Mouse (Mus musculus): ENCODE results near the gene Rasl12. TPM values are rescaled to one million over a fixed set of nuclear protein-coding genes. Genes with fewer than 3 reads are reported as not detected.

Rasl12 gene
- 6.1 and 6.5 TPM in 2 replicates for polyA plus RNA-seq (2015; fragmentation: Nextera tagmentation; extraction: Ambion mirVana)

DNA sequence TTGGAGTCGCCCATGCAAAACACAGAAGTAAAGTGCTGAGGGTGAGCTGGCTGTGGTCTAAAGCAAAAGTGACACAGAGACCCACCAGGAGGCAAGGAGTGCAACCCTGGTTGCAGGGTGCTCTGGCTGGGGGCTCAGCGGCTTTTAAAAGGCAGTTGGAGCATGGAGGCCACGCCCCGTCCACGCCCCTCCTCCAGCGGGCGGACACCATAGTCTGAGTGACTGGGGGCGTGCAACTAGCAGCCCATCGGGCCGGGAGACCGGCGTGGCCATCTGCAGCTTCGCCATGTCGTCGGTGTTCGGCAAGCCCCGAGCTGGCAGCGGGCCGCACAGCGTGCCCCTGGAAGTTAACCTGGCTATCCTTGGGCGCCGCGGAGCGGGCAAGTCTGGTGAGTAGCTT is at the start of gene Rasl12:
Gene Rasl12, plus strand, starts transcription at position 228 of the 400 bp plus-strand sequence.
- Histone ChIP-seq H3K27ac (replicated peaks) (no peak within 1 kb of the TSS), H3K36me3 (no peaks in the 10 kb centered on the region), H3K27me3 (no peaks in the 10 kb centered on the region), H3K4me1 (peaks cover 11% of the 10 kb centered on the region; the same call in 1 of the 2 replicates), H3K4me2 (replicated peaks) (peak within 1 kb of the TSS; percentile 70), H3K4me3 (peak within 1 kb of the TSS; percentile 49), H3K9ac (replicated peaks) (peak within 1 kb of the TSS; percentile 61), H3K9me3 (no peaks in the 10 kb centered on the region)
- peak; percentile 80 for ATAC-seq (replicated peaks)
- WGBS, result under 1% methylated on average over 24 of the region's 24 CpGs

DNA sequence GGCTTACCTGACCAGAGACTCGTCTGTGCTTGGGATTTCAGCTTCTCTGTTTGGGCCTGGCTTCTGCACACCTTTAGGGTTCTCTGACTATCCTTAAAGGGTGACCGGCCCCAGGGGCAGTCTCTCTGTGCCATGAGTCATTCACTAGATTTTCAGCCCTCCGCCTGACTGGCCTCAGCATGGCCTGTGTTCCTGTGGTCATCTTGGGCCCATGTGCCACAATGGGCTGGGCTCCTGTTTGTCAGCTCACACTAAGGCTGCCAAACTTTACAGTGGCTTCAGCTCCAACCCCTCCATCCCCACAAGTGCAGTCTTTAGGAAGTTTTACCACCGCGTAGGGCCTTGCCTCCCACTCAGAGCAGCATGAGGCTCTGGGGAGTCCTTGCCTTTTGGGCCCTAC is 45.1 kb upstream of the Rasl12 start:
- Histone ChIP-seq H3K4me2 (replicated peaks) (no peak overlapping the region), H3K9ac (replicated peaks) (no peak overlapping the region), H3K36me3 (peaks cover 38% of the 10 kb centered on the region), H3K9me3 (no peaks in the 10 kb centered on the region), H3K27me3 (no peaks in the 10 kb centered on the region), H3K27ac (replicated peaks) (no peak overlapping the region), H3K4me3 (no peak overlapping the region), H3K4me1 (peaks cover 15% of the 10 kb centered on the region; the same call in 1 of the 2 replicates)
- ATAC-seq (replicated peaks), result no peak
- 95% methylated on average over 5 of the region's 5 CpGs for WGBS

DNA sequence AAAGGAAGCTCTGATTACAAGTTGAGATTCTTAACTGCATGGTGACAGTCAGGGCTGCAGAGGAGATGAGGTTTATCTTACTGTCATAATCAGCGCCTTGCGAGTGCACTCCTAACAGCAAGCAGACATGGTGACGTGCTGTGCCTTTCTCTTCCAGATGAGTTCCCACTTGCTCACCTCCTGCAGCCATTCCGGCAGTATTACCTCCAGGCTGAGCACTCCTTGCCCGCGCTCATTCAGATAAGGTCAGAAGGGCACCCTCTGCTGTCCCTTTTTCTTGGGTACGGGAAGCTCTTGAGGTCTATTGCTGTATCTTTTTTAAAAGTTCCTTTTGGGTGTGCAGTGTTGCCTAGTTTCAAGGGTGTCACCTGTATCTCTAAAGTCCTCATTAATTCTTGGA is 41.7 kb upstream of the Rasl12 start:
- H3K36me3 ChIP-seq, result peaks cover 68% of the 10 kb centered on the region
- H3K9ac ChIP-seq (replicated peaks), result no peak overlapping the region
- H3K9me3 ChIP-seq, result no peaks in the 10 kb centered on the region
- ATAC-seq (replicated peaks), result no peak
- 89% methylated on average over 7 of the region's 7 CpGs for WGBS
- H3K4me1 ChIP-seq, result no peaks in the 10 kb centered on the region
- no peak overlapping the region for H3K27ac ChIP-seq (replicated peaks)
- H3K4me2 ChIP-seq (replicated peaks), result no peak overlapping the region
- H3K27me3 ChIP-seq, result no peaks in the 10 kb centered on the region
- H3K4me3 ChIP-seq, result no peak overlapping the region

DNA sequence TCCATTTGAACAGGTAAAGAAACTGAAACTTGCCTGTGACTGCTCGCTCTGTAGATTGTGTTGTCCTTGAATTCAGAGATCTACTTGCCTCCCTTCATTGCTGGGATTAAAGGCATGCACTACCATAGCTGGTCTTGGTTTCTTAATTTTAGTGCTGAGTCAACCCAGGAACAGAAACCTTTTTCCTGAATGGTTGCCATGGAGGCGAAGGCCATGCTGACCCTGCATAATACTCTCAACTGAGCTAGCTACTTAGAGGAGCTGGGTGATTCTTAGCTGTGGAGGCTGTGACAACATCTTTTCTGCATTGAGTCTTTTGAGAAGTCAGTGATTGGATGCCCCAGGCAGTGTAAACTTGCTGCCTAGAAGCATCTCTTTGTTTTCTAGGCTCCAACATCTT is 41.3 kb upstream of the Rasl12 start:
- Histone ChIP-seq H3K27ac (replicated peaks) (no peak overlapping the region), H3K27me3 (no peaks in the 10 kb centered on the region), H3K4me3 (no peak overlapping the region), H3K4me2 (replicated peaks) (no peak overlapping the region), H3K36me3 (peaks cover 72% of the 10 kb centered on the region), H3K9me3 (no peaks in the 10 kb centered on the region), H3K9ac (replicated peaks) (no peak overlapping the region), H3K4me1 (no peaks in the 10 kb centered on the region)
- 88% methylated on average over 2 of the region's 2 CpGs for WGBS
- no peak for ATAC-seq (replicated peaks)

DNA sequence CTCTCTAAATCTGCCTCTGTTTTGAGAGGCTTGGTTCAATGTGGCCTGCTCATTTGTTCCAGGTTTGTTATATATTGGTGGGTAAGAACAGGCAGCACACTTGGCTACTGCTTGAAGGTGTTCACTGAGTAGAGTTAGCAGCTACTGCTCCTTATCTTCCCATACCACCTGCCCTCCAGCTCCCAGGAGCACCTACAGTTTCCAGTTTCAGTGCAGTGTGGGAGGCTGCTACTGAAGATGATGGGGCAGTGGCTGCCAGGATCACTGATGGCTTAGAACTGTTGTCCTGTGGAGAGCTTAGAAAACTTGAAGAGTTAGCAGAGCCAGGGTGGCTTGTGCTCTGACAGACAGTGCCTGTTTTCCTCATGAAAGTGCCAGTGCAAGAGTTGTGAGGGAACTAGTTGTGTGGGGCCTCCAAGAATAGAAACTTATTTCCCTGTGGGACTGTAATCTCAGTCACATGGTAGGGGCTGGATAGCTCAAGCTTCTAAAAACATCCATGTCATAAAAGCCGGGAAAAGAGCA is 39.3 kb upstream of the Rasl12 start:
- peaks cover 74% of the 10 kb centered on the region for H3K36me3 ChIP-seq
- H3K4me3 ChIP-seq, result no peak overlapping the region
- no peak overlapping the region for H3K27ac ChIP-seq (replicated peaks)
- H3K4me2 ChIP-seq (replicated peaks), result no peak overlapping the region
- WGBS, result 94% methylated on average over 1 of the region's 1 CpGs
- no peaks in the 10 kb centered on the region for H3K4me1 ChIP-seq
- H3K27me3 ChIP-seq, result no peaks in the 10 kb centered on the region
- no peak overlapping the region for H3K9ac ChIP-seq (replicated peaks)
- no peaks in the 10 kb centered on the region for H3K9me3 ChIP-seq
- ATAC-seq (replicated peaks), result no peak

DNA sequence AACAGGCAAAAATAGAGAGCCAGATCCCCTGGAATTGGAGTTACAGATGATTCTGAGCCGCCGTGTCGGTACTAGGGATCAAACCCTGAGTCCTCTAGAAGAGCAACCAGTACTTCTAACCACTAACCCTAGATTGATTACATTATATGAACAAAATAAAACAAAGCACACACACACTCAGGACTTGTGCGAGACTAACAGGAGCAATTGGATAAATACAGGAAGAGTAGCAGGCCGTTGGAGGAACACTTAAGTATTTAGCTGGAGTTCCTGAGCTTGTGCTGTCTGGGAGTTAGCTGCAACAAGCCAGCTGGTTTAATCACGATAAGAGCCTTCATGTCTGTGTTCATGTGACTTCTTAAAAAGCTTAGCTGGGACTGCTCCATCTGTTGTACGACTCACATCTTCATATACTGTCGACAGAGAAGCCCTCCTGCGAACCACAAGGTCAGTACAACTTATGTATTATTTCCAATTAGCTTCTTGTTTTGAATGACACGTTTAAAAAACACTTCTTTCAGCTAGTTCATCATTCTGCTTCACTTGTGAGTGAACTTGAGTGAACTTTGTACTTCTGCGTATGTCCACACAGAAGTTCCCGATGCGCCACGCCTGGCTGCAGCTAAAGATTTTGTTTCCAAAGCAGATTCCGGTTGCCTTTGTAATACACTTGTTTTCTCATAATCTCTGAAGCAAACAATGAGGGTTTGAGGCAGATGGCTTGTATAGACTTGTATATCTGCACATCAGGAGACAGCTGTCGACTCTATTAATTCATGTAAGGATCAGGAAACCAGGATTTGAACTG is 37.5 kb upstream of the Rasl12 start, which contains the start of gene Ubap1l:
Gene Ubap1l, plus strand, starts transcription at position 401 of the 808 bp plus-strand sequence.
- no peak within 1 kb of the TSS for H3K4me3 ChIP-seq
- H3K27me3 ChIP-seq, result no peaks in the 10 kb centered on the region
- no peak within 1 kb of the TSS for H3K4me2 ChIP-seq (replicated peaks)
- H3K9ac ChIP-seq (replicated peaks), result no peak within 1 kb of the TSS
- ATAC-seq (replicated peaks), result no peak
- H3K27ac ChIP-seq (replicated peaks), result no peak within 1 kb of the TSS
- H3K36me3 ChIP-seq, result peaks cover 58% of the 10 kb centered on the region
- no peaks in the 10 kb centered on the region for H3K9me3 ChIP-seq
- WGBS, result 90% methylated on average over 16 of the region's 16 CpGs
- no peaks in the 10 kb centered on the region for H3K4me1 ChIP-seq

DNA sequence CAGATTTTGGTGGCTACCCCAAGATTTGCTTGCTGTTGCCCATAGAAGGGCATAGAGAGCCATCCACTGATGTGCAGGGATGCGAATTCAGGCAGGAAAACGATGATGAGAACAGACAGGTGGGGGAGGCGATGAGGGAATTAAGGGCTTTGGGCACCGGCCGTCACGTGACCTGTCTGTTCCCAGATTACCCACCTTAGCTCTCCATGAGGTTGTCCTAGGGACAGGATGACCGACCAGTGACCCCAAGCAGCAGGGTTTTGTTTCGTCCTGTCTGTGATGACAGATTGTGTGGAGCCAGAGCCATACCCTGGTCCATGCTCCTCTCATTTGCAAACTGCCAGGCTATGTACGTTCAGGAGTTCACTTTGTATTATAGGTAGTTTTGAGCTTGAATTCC is 34.6 kb upstream of the Rasl12 start:
- no peaks in the 10 kb centered on the region for H3K27me3 ChIP-seq
- no peak overlapping the region for H3K4me3 ChIP-seq
- H3K9me3 ChIP-seq, result no peaks in the 10 kb centered on the region
- 0 out of 2 replicates have a peak, but pooled peaks cover 5% of the 10 kb centered on the region for H3K4me1 ChIP-seq
- no peak overlapping the region for H3K9ac ChIP-seq (replicated peaks)
- no peak overlapping the region for H3K27ac ChIP-seq (replicated peaks)
- ATAC-seq (replicated peaks), result no peak
- WGBS, result 75% methylated on average over 9 of the region's 9 CpGs
- no peak overlapping the region for H3K4me2 ChIP-seq (replicated peaks)
- H3K36me3 ChIP-seq, result peaks cover 36% of the 10 kb centered on the region

DNA sequence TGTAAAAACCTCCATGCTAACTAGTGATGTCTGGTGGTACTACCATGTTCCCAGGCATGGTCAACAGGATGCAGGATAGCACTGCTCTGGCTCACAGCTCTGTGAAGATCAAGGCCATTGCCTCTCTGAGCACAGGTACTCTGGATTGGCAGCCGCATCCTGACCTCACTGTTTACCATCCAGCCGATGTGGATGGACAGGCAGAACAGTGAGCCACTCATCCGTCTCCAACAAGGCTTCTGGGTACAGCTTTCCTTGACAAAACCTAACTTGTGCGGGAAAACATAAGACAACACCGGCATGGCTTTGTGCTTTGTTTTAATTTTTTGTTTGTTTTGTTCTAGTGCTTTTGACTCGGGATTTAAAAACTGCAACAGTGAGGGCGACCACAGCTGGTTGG is 32.6 kb upstream of the Rasl12 start:
- no peaks in the 10 kb centered on the region for H3K9me3 ChIP-seq
- no peak for ATAC-seq (replicated peaks)
- no peak overlapping the region for H3K4me2 ChIP-seq (replicated peaks)
- WGBS, result 91% methylated on average over 7 of the region's 7 CpGs
- H3K27me3 ChIP-seq, result no peaks in the 10 kb centered on the region
- H3K4me1 ChIP-seq, result 0 out of 2 replicates have a peak, but pooled peaks cover 5% of the 10 kb centered on the region
- H3K9ac ChIP-seq (replicated peaks), result no peak overlapping the region
- H3K27ac ChIP-seq (replicated peaks), result no peak overlapping the region
- no peak overlapping the region for H3K4me3 ChIP-seq
- peaks cover 18% of the 10 kb centered on the region for H3K36me3 ChIP-seq

DNA sequence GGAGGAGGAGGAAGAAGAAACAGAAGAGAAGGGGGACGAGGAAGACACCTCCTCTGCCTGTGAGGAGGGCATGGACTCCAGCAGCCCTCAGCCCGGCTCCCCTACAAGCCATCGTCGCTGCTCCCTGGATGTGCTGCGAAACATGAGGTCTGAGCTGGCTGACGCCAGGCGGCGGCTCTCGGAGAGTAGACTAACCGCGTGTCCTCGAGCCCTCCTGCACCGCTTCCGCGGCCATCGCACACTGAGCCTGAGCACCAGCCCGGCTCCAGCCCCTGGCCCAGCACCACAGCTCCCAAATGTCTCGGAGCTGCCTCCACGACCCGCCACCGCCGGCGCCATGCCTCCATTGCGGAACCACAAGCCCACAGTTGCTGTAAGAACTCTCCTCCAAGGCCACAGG is 26.6 kb upstream of the Rasl12 start:
- no peak for ATAC-seq (replicated peaks)
- no peak overlapping the region for H3K4me2 ChIP-seq (replicated peaks)

DNA sequence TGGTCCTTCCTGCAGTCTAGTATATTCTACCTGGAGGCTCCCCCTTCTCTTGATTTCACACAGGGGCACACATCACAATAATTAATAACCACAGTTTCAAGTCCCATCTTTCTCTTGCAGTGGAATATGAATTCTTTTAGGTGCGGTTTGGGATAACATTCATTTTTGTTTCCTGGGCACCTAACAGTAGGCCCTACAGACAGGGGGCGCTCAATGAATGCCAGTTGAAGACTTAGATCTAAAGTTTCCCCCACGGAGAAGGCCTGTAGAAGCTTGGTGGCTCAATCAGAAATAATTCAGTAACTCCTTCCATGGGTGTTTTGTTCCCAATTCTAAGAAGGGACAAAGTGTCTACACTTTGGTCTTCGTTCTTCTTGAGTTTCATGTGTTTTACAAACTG is 25.9 kb upstream of the Rasl12 start:
- no peaks in the 10 kb centered on the region for H3K9me3 ChIP-seq
- no peak overlapping the region for H3K4me2 ChIP-seq (replicated peaks)
- H3K4me1 ChIP-seq, result no peaks in the 10 kb centered on the region
- WGBS, result 74% methylated on average over 4 of the region's 4 CpGs
- H3K27me3 ChIP-seq, result no peaks in the 10 kb centered on the region
- no peak for ATAC-seq (replicated peaks)
- H3K9ac ChIP-seq (replicated peaks), result no peak overlapping the region
- no peak overlapping the region for H3K27ac ChIP-seq (replicated peaks)
- no peak overlapping the region for H3K4me3 ChIP-seq
- peaks cover 2% of the 10 kb centered on the region; the same call in 1 of the 2 replicates for H3K36me3 ChIP-seq

More for the DNA sequence above, 26.6 kb upstream of the Rasl12 start:
- H3K4me1 ChIP-seq, result 0 out of 2 replicates have a peak, but pooled peaks cover 5% of the 10 kb centered on the region
- H3K27ac ChIP-seq (replicated peaks), result no peak overlapping the region
- H3K9ac ChIP-seq (replicated peaks), result no peak overlapping the region
- 81% methylated on average over 24 of the region's 24 CpGs for WGBS
- H3K36me3 ChIP-seq, result peaks cover 2% of the 10 kb centered on the region; the same call in 1 of the 2 replicates
- H3K9me3 ChIP-seq, result no peaks in the 10 kb centered on the region
- no peak overlapping the region for H3K4me3 ChIP-seq
- H3K27me3 ChIP-seq, result no peaks in the 10 kb centered on the region

DNA sequence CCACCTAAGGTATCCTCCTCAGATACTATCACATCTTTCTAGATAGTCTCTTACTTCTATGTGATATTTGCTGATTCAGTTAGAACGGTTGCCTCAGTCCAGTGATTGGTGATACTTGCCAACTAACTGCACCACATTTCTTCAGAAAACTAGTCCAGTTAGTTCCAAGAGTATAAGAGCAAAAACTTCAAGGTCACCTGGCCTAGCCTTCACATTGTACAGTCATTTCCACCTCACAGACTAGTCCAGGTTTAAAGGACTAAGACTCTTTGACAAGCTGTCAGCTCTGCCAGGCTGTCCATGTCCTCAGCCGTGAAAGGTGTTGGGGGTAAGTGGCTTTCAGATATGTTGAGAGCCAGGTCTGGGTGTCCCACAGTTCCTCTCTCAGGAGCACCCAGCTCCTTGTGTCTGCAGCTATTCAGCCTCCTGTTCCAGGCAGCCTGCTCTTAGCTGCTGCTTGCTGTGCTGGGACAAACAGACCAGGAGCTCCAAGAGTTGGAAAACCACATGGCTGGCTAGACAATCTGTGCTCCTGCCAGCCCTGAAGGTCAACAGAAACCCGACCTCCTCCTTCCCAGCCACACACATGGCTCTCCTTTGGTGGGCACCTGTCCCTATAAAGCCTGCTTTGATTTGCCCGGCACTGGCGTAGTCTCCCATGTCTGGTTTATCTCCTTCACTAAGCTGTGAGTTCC is 23.7 kb upstream of the Rasl12 start:
- Histone ChIP-seq H3K4me3 (no peak overlapping the region), H3K4me2 (replicated peaks) (no peak overlapping the region), H3K27ac (replicated peaks) (no peak overlapping the region), H3K9me3 (no peaks in the 10 kb centered on the region), H3K4me1 (no peaks in the 10 kb centered on the region), H3K36me3 (peaks cover 2% of the 10 kb centered on the region; the same call in 1 of the 2 replicates), H3K27me3 (no peaks in the 10 kb centered on the region), H3K9ac (replicated peaks) (no peak overlapping the region)
- WGBS, result 85% methylated on average over 5 of the region's 5 CpGs
- no peak for ATAC-seq (replicated peaks)
